Mouse (Mus musculus) fat pad, adult 2 months (tissue): ENCODE data around the gene Ttll11.

Experiments
- DNase-seq: peaks from one replicate; pipeline ENCODE4 v3.0.0-alpha.2; 2011; ENCODE audit warnings: low read depth, low spot score; ENCODE audit errors: extremely low read depth

Ttll11 gene

GRCm38 (mm10) chr2:35731671-35732449 is 247.9 kb downstream of the Ttll11 start:
- DNase-seq: peak; percentile 18

- DNase-seq: no peak
Measured at GRCm38 (mm10) chr2:35729077-35730065, 250.3 kb downstream of the Ttll11 start.

- no peak for DNase-seq
Measured at GRCm38 (mm10) chr2:35728633-35729032, 251.1 kb downstream of the Ttll11 start.

GRCm38 (mm10) chr2:35723691-35724090 is 256.0 kb downstream of the Ttll11 start:
- no peak for DNase-seq

GRCm38 (mm10) chr2:35723267-35723666 is 256.4 kb downstream of the Ttll11 start:
- DNase-seq: no peak

GRCm38 (mm10) chr2:35722821-35723220 is 256.9 kb downstream of the Ttll11 start:
- DNase-seq: no peak

- no peak for DNase-seq
Measured at GRCm38 (mm10) chr2:35720956-35721355, 258.8 kb downstream of the Ttll11 start.

GRCm38 (mm10) chr2:35720550-35720949 is 259.2 kb downstream of the Ttll11 start:
- no peak for DNase-seq

- DNase-seq: no peak
Measured at GRCm38 (mm10) chr2:35720104-35720503, 259.6 kb downstream of the Ttll11 start.

GRCm38 (mm10) chr2:35719230-35720005 is 260.3 kb downstream of the Ttll11 start:
- DNase-seq: no peak

- no peak for DNase-seq
Measured at GRCm38 (mm10) chr2:35718662-35719061, 261.1 kb downstream of the Ttll11 start.

GRCm38 (mm10) chr2:35718003-35718500 is 261.7 kb downstream of the Ttll11 start:
- DNase-seq: no peak

- no peak for DNase-seq
Measured at GRCm38 (mm10) chr2:35716175-35716574, 263.5 kb downstream of the Ttll11 start.

- DNase-seq: no peak
Measured at GRCm38 (mm10) chr2:35715485-35715884, 264.2 kb downstream of the Ttll11 start.

GRCm38 (mm10) chr2:35714742-35715167 is 265.0 kb downstream of the Ttll11 start:
- no peak for DNase-seq

GRCm38 (mm10) chr2:35713460-35713859 is 266.3 kb downstream of the Ttll11 start:
- DNase-seq: no peak

- DNase-seq: no peak
Measured at GRCm38 (mm10) chr2:35712611-35713010, 267.1 kb downstream of the Ttll11 start.

GRCm38 (mm10) chr2:35703241-35703640 is 276.5 kb downstream of the Ttll11 start:
- DNase-seq: peak; percentile 66

GRCm38 (mm10) chr2:35702608-35703007 is 277.1 kb downstream of the Ttll11 start:
- no peak for DNase-seq

GRCm38 (mm10) chr2:35702001-35702400 is 277.7 kb downstream of the Ttll11 start:
- no peak for DNase-seq
